Mouse (Mus musculus) olfactory bulb, adult 2 months (tissue): ENCODE measurements around the gene Pxn.

Source experiments
- CTCF ChIP-seq: fragments of 200-500 bp; IDR thresholded peaks from 2 replicates; pipeline ENCODE4 v1.5.1; 2012; ENCODE audit warnings: low read depth, mild to moderate bottlenecking, low read length, moderate library complexity; ENCODE audit not compliant: insufficient read depth
- POLR2A ChIP-seq: fragments of 200-500 bp; IDR thresholded peaks from 2 replicates; pipeline ENCODE4 v1.6.1; 2012; ENCODE audit warnings: mild to moderate bottlenecking, low read depth, low read length, moderate library complexity; ENCODE audit not compliant: insufficient read depth

DNA sequence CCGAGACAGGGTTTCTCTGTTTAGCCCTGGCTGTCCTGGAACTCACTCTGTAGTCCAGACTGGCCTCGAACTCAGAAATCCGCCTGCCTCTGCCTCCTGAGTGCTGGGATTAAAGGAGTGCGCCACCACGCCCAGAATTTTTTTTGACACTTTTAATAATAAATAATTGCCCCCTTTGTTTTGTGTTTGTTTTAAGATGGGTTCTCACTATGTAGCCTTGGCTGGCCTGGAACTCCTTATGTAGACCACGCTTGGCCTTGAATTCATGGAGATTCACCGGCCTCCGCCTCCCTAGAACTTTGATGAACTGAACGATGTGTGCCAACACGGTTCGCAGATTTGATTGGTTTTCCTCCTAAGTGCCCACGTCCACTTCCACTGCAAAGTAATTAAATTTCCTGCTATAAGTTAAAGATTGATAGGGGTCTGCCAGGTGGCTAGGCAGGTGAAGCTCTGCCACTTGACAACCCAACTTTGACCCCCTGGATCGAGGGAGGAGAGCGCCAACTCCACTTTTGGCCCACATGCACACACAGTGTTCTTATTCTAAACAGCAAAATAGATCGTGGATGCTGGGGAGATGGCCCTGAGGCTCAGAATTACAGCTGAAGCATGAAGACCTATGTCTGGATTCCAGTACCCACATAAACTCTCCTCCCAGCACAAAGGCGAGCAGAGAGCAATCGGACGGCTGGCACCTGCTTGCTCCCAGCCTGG is 20.8 kb upstream of the Pxn start:
- TF ChIP-seq CTCF, result no peak
- TF ChIP-seq POLR2A, result no peak
